Mouse (Mus musculus) E14TG2a.4 (cell line): Measurements from ENCODE around the gene Olfr161.
"Not testable (repeated sequence)": the region's sequence is repeated elsewhere in the genome, so short reads cannot be mapped to it uniquely, and the experiment has no call there.

Source experiments
- CTCF ChIP-seq: conservative IDR thresholded peaks from 2 replicates; pipeline ENCODE4 v1.5.1; 2014; ENCODE audit warnings: low read length
- NANOG ChIP-seq: IDR thresholded peaks from 2 replicates; pipeline ENCODE4 v1.6.1; 2014; ENCODE audit warnings: borderline replicate concordance, low read length, mixed read lengths
- POU5F1 ChIP-seq: IDR thresholded peaks from 2 replicates; pipeline ENCODE4 v1.6.1; 2014; ENCODE audit warnings: low read length, borderline replicate concordance

DNA sequence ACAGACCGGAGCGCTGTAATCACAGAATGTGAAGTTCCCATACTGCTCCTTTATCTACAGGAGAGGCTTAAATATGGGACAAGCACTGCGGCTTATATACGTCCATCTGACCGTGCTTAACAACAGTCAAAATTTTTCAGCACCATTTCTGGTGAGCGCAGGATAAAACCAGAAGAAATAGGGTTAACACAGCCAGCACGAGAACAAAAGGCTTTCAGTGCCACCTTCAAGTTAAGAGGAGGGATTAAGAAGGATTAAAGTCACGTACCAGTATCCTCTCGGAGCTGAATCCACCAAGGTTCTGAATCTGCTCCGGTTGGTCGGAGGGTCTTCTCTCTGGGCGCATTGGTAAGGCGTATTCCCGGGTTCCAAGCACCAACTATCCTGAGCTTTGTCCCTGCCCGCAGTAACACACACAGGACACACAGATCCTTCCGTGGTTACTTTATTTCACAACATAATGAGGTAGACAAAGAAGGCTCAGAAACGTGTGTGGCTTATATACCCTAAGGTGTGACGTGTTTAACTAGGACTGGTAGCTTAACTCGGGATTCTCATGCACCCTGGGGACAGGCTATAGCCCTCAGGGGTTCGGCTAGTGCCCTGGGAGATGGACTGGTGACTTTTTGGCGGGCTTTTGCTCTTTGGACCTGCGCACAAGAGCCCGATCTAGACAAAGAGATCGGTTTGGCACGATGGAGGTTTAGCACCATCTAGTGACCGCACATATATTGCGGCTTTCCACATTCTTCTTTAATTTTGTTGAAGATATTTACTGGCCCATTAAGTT is 41.9 kb downstream of the Olfr161 start:
- TF ChIP-seq CTCF = peak; percentile 21
- not testable (repeated sequence) for TF ChIP-seq NANOG, POU5F1
